Mouse (Mus musculus) left cerebral cortex, postnatal 14 days (tissue): ENCODE measurements around the gene Sec24a. TPM values are rescaled to one million over a fixed set of nuclear protein-coding genes. Genes with fewer than 3 reads are reported as not detected.
A peak's percentile ranks its signal among the peaks of the same experiment; 100 is the strongest.
"Not testable (repeated sequence)": the region's sequence is repeated elsewhere in the genome, so short reads cannot be mapped to it uniquely, and the experiment has no call there.

Experiments used
- DNase-seq, 2 experiments: peaks; one replicate each; pipeline ENCODE4 v3.0.0; 2021 to 2022; ENCODE audit warnings: low spot score in 2 of 2, mixed read lengths in 1 of 2
- intact Hi-C: fragments of 180-260 bp; cut with DNase I; formaldehyde crosslinking; loops from one replicate; pipeline ENCODE4 v1.15.1; 2025
- total RNA-seq, 2 experiments: library from RNA; stranded (reverse); gene quantifications; 2 replicates each; pipeline ENCODE4 v1.2.3; 2021

Gene Sec24a
- total RNA-seq, 2 experiments from 2014 or later: 20.9 to 24.4 TPM

GRCm38 (mm10) chr11:51763955-51764354, 521 bp upstream of the Sec24a start:
- intact Hi-C loops: no loop called here
- no peak for DNase-seq

GRCm38 (mm10) chr11:51761241-51761640, 2.2 kb downstream of the Sec24a start:
- intact Hi-C loops: no loop called here

GRCm38 (mm10) chr11:51759941-51760657, 3.3 kb downstream of the Sec24a start:
- intact Hi-C loops: no loop called here

More at GRCm38 (mm10) chr11:51761241-51761640, 2.2 kb downstream of the Sec24a start:
- DNase-seq: no peak

GRCm38 (mm10) chr11:51759251-51759650, 4.2 kb downstream of the Sec24a start:
- no peak for DNase-seq
- intact Hi-C loops: no loop called here

More at GRCm38 (mm10) chr11:51759941-51760657, 3.3 kb downstream of the Sec24a start:
- DNase-seq: no peak

- DNase-seq, intact Hi-C loops: not testable (repeated sequence)
These were observed 5.2 kb downstream of the Sec24a start for GRCm38 (mm10) chr11:51758207-51758606.

- intact Hi-C loops: no loop called here
- DNase-seq: no peak
These were observed 5.8 kb downstream of the Sec24a start for GRCm38 (mm10) chr11:51757625-51758024.

GRCm38 (mm10) chr11:51757023-51757422, 6.4 kb downstream of the Sec24a start:
- no peak for DNase-seq
- intact Hi-C loops: no loop called here

GRCm38 (mm10) chr11:51756352-51756771, 7.1 kb downstream of the Sec24a start:
- intact Hi-C loops: no loop called here
- DNase-seq: peak; percentile 89 to 91

GRCm38 (mm10) chr11:51755621-51756311, 7.7 kb downstream of the Sec24a start:
- intact Hi-C loops: no loop called here
- DNase-seq: no peak

GRCm38 (mm10) chr11:51751623-51752225, 11.7 kb downstream of the Sec24a start:
- intact Hi-C loops, DNase-seq: not testable (repeated sequence)

GRCm38 (mm10) chr11:51746096-51746495, 17.3 kb downstream of the Sec24a start:
- intact Hi-C loops: no loop called here
- DNase-seq: no peak

- intact Hi-C loops: no loop called here
- no peak for DNase-seq
These were observed 22.7 kb downstream of the Sec24a start for GRCm38 (mm10) chr11:51740701-51741100.

GRCm38 (mm10) chr11:51738651-51739403, 24.6 kb downstream of the Sec24a start:
- no peak for DNase-seq
- intact Hi-C loops: loop anchor here (5.0 kb wide), 1 partner anchor 37 kb away; no protein-coding TSS in a partner anchor

- intact Hi-C loops, DNase-seq: not testable (repeated sequence)
These were observed 29.2 kb downstream of the Sec24a start for GRCm38 (mm10) chr11:51734218-51734617.

GRCm38 (mm10) chr11:51732883-51733282, 30.6 kb downstream of the Sec24a start:
- intact Hi-C loops: no loop called here
- no peak for DNase-seq

GRCm38 (mm10) chr11:51721066-51721465, 42.4 kb downstream of the Sec24a start:
- intact Hi-C loops: no loop called here

GRCm38 (mm10) chr11:51707080-51707479, 56.4 kb downstream of the Sec24a start:
- DNase-seq: no peak
- intact Hi-C loops: no loop called here

More at GRCm38 (mm10) chr11:51721066-51721465, 42.4 kb downstream of the Sec24a start:
- no peak for DNase-seq

GRCm38 (mm10) chr11:51706451-51706850, 57.0 kb downstream of the Sec24a start:
- DNase-seq: no peak
- intact Hi-C loops: no loop called here

- DNase-seq: peak in 1 of 2 experiments; percentile 44
- intact Hi-C loops: loop anchor here (5.0 kb wide), 1 partner anchor 34 kb away; no protein-coding TSS in a partner anchor
These were observed 59.9 kb downstream of the Sec24a start for GRCm38 (mm10) chr11:51703379-51703998.
